Mouse (Mus musculus): ENCODE results near the gene Eef2k.

The Eef2k gene

GRCm38 (mm10) chr7:120842345-120843036 lies at the start of gene Eef2k:
Gene Eef2k (plus strand): TSS chr7:120842831.
- DNase-seq (ENCODE audit: low spot score): peak; percentile 89

- DNase-seq (ENCODE audit: low spot score): no peak
Observed at GRCm38 (mm10) chr7:120795544-120795943, 47.1 kb upstream of the Eef2k start.

GRCm38 (mm10) chr7:120796369-120796768 lies 46.3 kb upstream of the Eef2k start:
- no peak for DNase-seq (ENCODE audit: low spot score)

GRCm38 (mm10) chr7:120803268-120803667 lies 39.4 kb upstream of the Eef2k start:
- DNase-seq (ENCODE audit: low spot score): no peak

GRCm38 (mm10) chr7:120809705-120810104 lies 32.9 kb upstream of the Eef2k start:
- DNase-seq (ENCODE audit: low spot score): peak; percentile 8

GRCm38 (mm10) chr7:120811834-120812415 lies 30.7 kb upstream of the Eef2k start, which contains the start of gene Gm5737:
Gene Gm5737 (plus strand): TSS chr7:120812365.
- no peak for DNase-seq (ENCODE audit: low spot score)

GRCm38 (mm10) chr7:120817552-120817951 lies 25.1 kb upstream of the Eef2k start:
- no peak for DNase-seq (ENCODE audit: low spot score)

- DNase-seq (ENCODE audit: low spot score): no peak
Observed at GRCm38 (mm10) chr7:120819386-120819785, 23.2 kb upstream of the Eef2k start.

GRCm38 (mm10) chr7:120823248-120823647 lies 19.4 kb upstream of the Eef2k start:
- peak; percentile 62 for DNase-seq (ENCODE audit: low spot score)

GRCm38 (mm10) chr7:120825097-120825496 lies 17.5 kb upstream of the Eef2k start:
- DNase-seq (ENCODE audit: low spot score): no peak

GRCm38 (mm10) chr7:120826408-120826807 lies 16.2 kb upstream of the Eef2k start:
- peak; percentile 32 for DNase-seq (ENCODE audit: low spot score)

GRCm38 (mm10) chr7:120830431-120831381 lies 11.9 kb upstream of the Eef2k start:
- DNase-seq (ENCODE audit: low spot score): peak; percentile 62

GRCm38 (mm10) chr7:120834426-120834825 lies 8.2 kb upstream of the Eef2k start:
- no peak for DNase-seq (ENCODE audit: low spot score)

GRCm38 (mm10) chr7:120834863-120835372 lies 7.7 kb upstream of the Eef2k start:
- DNase-seq (ENCODE audit: low spot score): peak; percentile 61

- DNase-seq (ENCODE audit: low spot score): peak; percentile 91
Observed at GRCm38 (mm10) chr7:120835449-120836359, 6.9 kb upstream of the Eef2k start.

- DNase-seq (ENCODE audit: low spot score): no peak
Observed at GRCm38 (mm10) chr7:120836361-120836760, 6.3 kb upstream of the Eef2k start.

- peak; percentile 28 for DNase-seq (ENCODE audit: low spot score)
Observed at GRCm38 (mm10) chr7:120838436-120839160, 4.0 kb upstream of the Eef2k start.

- DNase-seq (ENCODE audit: low spot score): no peak
Observed at GRCm38 (mm10) chr7:120839786-120840185, 2.8 kb upstream of the Eef2k start.

GRCm38 (mm10) chr7:120843037-120843621 lies 498 bp downstream of the Eef2k start:
- DNase-seq (ENCODE audit: low spot score): peak; percentile 83

GRCm38 (mm10) chr7:120843852-120844435 lies 1.3 kb downstream of the Eef2k start:
- DNase-seq (ENCODE audit: low spot score): no peak

Data from ovary, postnatal 36 days (tissue).